Mouse (Mus musculus) liver, embryonic 16.5 days (tissue): ENCODE measurements around the gene Trim7. TPM values are rescaled to one million over a fixed set of nuclear protein-coding genes. Genes with fewer than 3 reads are reported as not detected.
"Not testable (repeated sequence)": the region's sequence is repeated elsewhere in the genome, so short reads cannot be mapped to it uniquely, and the experiment has no call there.

Experiments used
- ATAC-seq: fragments of 200-750 bp; cut with Nextera tagmentation; 2 replicates; pipeline ENCODE4 v1.8.0; 2017; ENCODE audit warnings: low read depth, mild to moderate bottlenecking, moderate number of reproducible peaks, moderate library complexity
- H3K27ac ChIP-seq: fragments of 300-500 bp; sonication (generic); 2 replicates; pipeline ENCODE4 v1.5.1; 2014; ENCODE audit warnings: mild to moderate bottlenecking, low read length
- H3K27me3 ChIP-seq: fragments of 300-500 bp; sonication (generic); 2 replicates; pipeline ENCODE4 v1.6.1; 2014; ENCODE audit warnings: low read depth, low read length, mixed read lengths; ENCODE audit not compliant: control insufficient read depth, insufficient read depth
- H3K36me3 ChIP-seq: fragments of 300-500 bp; sonication (generic); 2 replicates; pipeline ENCODE4 v1.6.1; 2014; ENCODE audit warnings: mild to moderate bottlenecking; ENCODE audit not compliant: control insufficient read depth, insufficient read depth
- H3K4me1 ChIP-seq: fragments of 300-500 bp; sonication (generic); 2 replicates; pipeline ENCODE4 v1.6.1; 2014; ENCODE audit warnings: low read depth, low read length, mixed read lengths; ENCODE audit not compliant: control insufficient read depth
- H3K4me2 ChIP-seq: fragments of 300-500 bp; sonication (generic); 2 replicates; pipeline ENCODE4 v1.6.1; 2014; ENCODE audit warnings: low read depth, low read length, mixed read lengths
- H3K4me3 ChIP-seq: fragments of 300-500 bp; sonication (generic); 2 replicates; pipeline ENCODE4 v1.5.1; 2014; ENCODE audit warnings: low read depth, mild to moderate bottlenecking, low read length
- H3K9ac ChIP-seq: fragments of 300-500 bp; sonication (generic); 2 replicates; pipeline ENCODE4 v1.6.1; 2014; ENCODE audit warnings: low read depth, low read length
- H3K9me3 ChIP-seq: fragments of 300-500 bp; sonication (generic); replicated peaks from 2 replicates; pipeline ENCODE4 v1.6.1; 2016; ENCODE audit warnings: low read length; ENCODE audit not compliant: control insufficient read depth
- WGBS: fragments of 180-500 bp; shearing (Covaris S2); extraction: QIAGEN DNeasy Blood & Tissue Kit; methylation state at CpG from one replicate; pipeline ENCODE4 v1.1.7; 2014; ENCODE audit not compliant: insufficient replicate concordance; 5-methylcytosine and 5-hydroxymethylcytosine counted together
- polyA plus RNA-seq: library from polyadenylated mRNA; unstranded; fragments of >200 nt; fragmentation: Nextera tagmentation; extraction: Ambion mirVana; gene quantifications from 2 replicates; pipeline ENCODE4 v1.2.1, GENCODE M21; 2015

Gene Trim7
- polyA plus RNA-seq, 1 experiment from 2014 or later: 0.14 TPM

GRCm38 (mm10) chr11:48838879-48839680, 13.1 kb downstream of the Trim7 start:
- Histone ChIP-seq H3K27ac (no peak overlapping the region), H3K9me3 (no peaks in the 10 kb centered on the region), H3K36me3 (no peaks in the 10 kb centered on the region), H3K4me1 (peaks cover 16% of the 10 kb centered on the region), H3K27me3 (peaks cover 16% of the 10 kb centered on the region), H3K4me2 (no peak overlapping the region), H3K4me3 (no peak overlapping the region), H3K9ac (no peak overlapping the region)
- WGBS: 61% methylated on average over 10 of the region's 10 CpGs
- ATAC-seq: no peak

- Histone ChIP-seq H3K4me2 (no peak overlapping the region), H3K9ac (no peak overlapping the region), H3K4me1 (peaks cover 14% of the 10 kb centered on the region), H3K9me3 (no peaks in the 10 kb centered on the region), H3K27ac (no peak overlapping the region), H3K4me3 (no peak overlapping the region), H3K27me3 (peaks cover 16% of the 10 kb centered on the region), H3K36me3 (no peaks in the 10 kb centered on the region)
- no peak for ATAC-seq
Observed at GRCm38 (mm10) chr11:48840805-48841204, 14.9 kb downstream of the Trim7 start.

- Histone ChIP-seq H3K36me3 (no peaks in the 10 kb centered on the region), H3K4me3 (no peak overlapping the region), H3K9ac (no peak overlapping the region), H3K27me3 (peaks cover 15% of the 10 kb centered on the region), H3K4me2 (no peak overlapping the region), H3K4me1 (peaks cover 14% of the 10 kb centered on the region), H3K27ac (no peak overlapping the region), H3K9me3 (no peaks in the 10 kb centered on the region)
- ATAC-seq: no peak
- 63% methylated on average over 5 of the region's 5 CpGs for WGBS
Observed at GRCm38 (mm10) chr11:48841213-48841612, 15.3 kb downstream of the Trim7 start.

- WGBS: 65% methylated on average over 4 of the region's 4 CpGs
- H3K27ac ChIP-seq: no peak overlapping the region
- no peak overlapping the region for H3K4me2 ChIP-seq
Observed at GRCm38 (mm10) chr11:48842378-48842792, 16.4 kb downstream of the Trim7 start.

GRCm38 (mm10) chr11:48843202-48843601, 17.3 kb downstream of the Trim7 start:
- Histone ChIP-seq H3K27ac (no peak overlapping the region), H3K4me2 (no peak overlapping the region), H3K4me1 (peaks cover 5% of the 10 kb centered on the region), H3K4me3 (no peak overlapping the region), H3K9ac (no peak overlapping the region), H3K27me3 (no peaks in the 10 kb centered on the region; the same call in 1 of the 2 replicates), H3K36me3 (no peaks in the 10 kb centered on the region), H3K9me3 (no peaks in the 10 kb centered on the region)
- ATAC-seq: no peak
- 76% methylated on average over 11 of the region's 11 CpGs for WGBS

More at GRCm38 (mm10) chr11:48842378-48842792, 16.4 kb downstream of the Trim7 start:
- H3K27me3 ChIP-seq: peaks cover 5% of the 10 kb centered on the region; the same call in 1 of the 2 replicates
- peaks cover 9% of the 10 kb centered on the region for H3K4me1 ChIP-seq
- H3K4me3 ChIP-seq: no peak overlapping the region
- no peak for ATAC-seq
- H3K36me3 ChIP-seq: no peaks in the 10 kb centered on the region
- no peaks in the 10 kb centered on the region for H3K9me3 ChIP-seq
- no peak overlapping the region for H3K9ac ChIP-seq

GRCm38 (mm10) chr11:48844309-48844708, 18.4 kb downstream of the Trim7 start:
- no peaks in the 10 kb centered on the region for H3K4me1 ChIP-seq
- no peak for ATAC-seq
- 60% methylated on average over 6 of the region's 6 CpGs for WGBS
- no peak overlapping the region for H3K4me2 ChIP-seq
- H3K27ac ChIP-seq: no peak overlapping the region
- no peak overlapping the region for H3K4me3 ChIP-seq
- no peaks in the 10 kb centered on the region for H3K9me3 ChIP-seq
- H3K9ac ChIP-seq: no peak overlapping the region
- H3K27me3 ChIP-seq: no peaks in the 10 kb centered on the region
- H3K36me3 ChIP-seq: no peaks in the 10 kb centered on the region

GRCm38 (mm10) chr11:48845244-48845815, 19.4 kb downstream of the Trim7 start:
- ATAC-seq: no peak

GRCm38 (mm10) chr11:48846362-48846761, 20.4 kb downstream of the Trim7 start:
- not testable (repeated sequence) for H3K27me3 ChIP-seq, H3K4me1 ChIP-seq, H3K36me3 ChIP-seq, H3K9ac ChIP-seq, H3K27ac ChIP-seq, ATAC-seq, H3K4me3 ChIP-seq, H3K4me2 ChIP-seq, H3K9me3 ChIP-seq
- 55% methylated on average over 2 of the region's 2 CpGs for WGBS

More at GRCm38 (mm10) chr11:48845244-48845815, 19.4 kb downstream of the Trim7 start:
- Histone ChIP-seq H3K36me3 (no peaks in the 10 kb centered on the region), H3K4me2 (no peak overlapping the region), H3K4me1 (no peaks in the 10 kb centered on the region), H3K4me3 (no peak overlapping the region), H3K27me3 (no peaks in the 10 kb centered on the region), H3K9ac (no peak overlapping the region), H3K9me3 (no peaks in the 10 kb centered on the region), H3K27ac (no peak overlapping the region)
- WGBS: 35% methylated on average over 13 of the region's 13 CpGs

GRCm38 (mm10) chr11:48846881-48847280, 20.9 kb downstream of the Trim7 start:
- Histone ChIP-seq H3K27ac (no peak overlapping the region), H3K4me3 (no peak overlapping the region), H3K9ac (no peak overlapping the region), H3K27me3 (no peaks in the 10 kb centered on the region), H3K36me3 (no peaks in the 10 kb centered on the region), H3K4me2 (no peak overlapping the region), H3K9me3 (0 out of 2 replicates have a peak, but pooled peaks cover 3% of the 10 kb centered on the region), H3K4me1 (no peaks in the 10 kb centered on the region)
- 43% methylated on average over 5 of the region's 5 CpGs for WGBS
- no peak for ATAC-seq
